Mouse (Mus musculus): ENCODE measurements at regions not wholly inside any gene's neighbourhood (a gene's known extent, or its start where the extent isn't known, plus 50 kb on each side); places are given as distances from the start of the nearest gene placed in this dataset.

GRCm38 (mm10) chr3:157717313-157717921 lies 150.7 kb downstream of the Ptger3 start:
- TF ChIP-seq CTCF (IDR thresholded peaks at IDR 0.05; ENCODE audit: control insufficient read depth, insufficient read depth, low read length) = peak; percentile 76
- TF ChIP-seq POLR2A (IDR thresholded peaks at IDR 0.05; ENCODE audit: borderline replicate concordance, control insufficient read depth, low read depth, low read length) = no peak

Data from bone marrow, adult 2 months (tissue).